Mouse (Mus musculus) ovary, adult 2 months (tissue): ENCODE measurements around the gene Gm28635. TPM values are rescaled to one million over a fixed set of nuclear protein-coding genes. Genes with fewer than 3 reads are reported as not detected.

ENCODE experiments used
- polyA plus RNA-seq: library from polyadenylated mRNA; depleted of rRNA; stranded (reverse); fragments of >200 nt; gene quantifications from 2 replicates; pipeline ENCODE4 v1.2.3, GENCODE M21; 2012; rRNA removed

Gene Gm28635
- polyA plus RNA-seq: not detected in 2 replicates

DNA sequence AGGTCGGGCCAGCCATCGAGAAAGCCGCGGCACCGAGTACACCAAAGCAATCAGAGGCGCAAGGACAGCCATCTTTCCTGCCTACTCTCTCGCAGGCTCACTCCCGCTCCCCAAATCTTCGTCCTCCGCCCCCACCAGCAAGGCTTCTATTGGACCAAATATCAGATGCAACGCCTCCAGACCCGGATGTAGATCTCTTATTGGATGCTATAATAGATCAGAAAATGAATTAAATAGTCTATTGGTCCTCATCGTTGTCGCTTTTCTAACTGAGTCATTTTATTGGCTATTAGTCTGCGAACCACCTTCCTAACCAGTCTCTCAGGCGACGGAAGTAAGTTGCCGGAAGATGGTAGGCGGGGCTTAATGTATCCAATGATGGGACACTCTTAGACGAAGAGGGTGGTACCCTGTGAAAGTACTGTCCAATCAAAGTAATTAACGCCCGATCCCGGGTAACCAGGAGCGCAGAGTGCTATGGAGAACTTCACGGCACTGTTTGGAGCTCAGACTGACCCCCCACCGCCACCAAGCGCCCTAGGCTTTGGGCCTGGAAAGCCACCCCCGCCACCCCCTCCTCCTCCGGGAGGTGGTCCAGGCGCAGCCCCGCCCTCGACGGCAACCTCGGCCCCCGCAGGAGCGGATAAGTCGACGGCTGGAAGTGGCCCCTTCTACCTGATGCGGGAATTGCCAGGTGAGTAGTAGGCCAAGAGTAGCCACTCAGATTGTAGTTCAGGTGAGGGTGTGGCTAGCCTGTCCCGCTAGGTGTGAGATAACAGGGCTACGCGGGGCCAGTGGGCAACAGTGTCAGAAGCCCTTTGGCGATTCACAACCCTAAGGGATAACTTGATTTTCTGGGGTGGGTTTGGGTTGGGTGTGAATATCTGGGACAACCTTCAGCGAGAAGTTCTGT is at the start of gene Gm28635, which contains the start of gene Med19:
TSS of gene Gm28635 (minus strand) at position 74 of the 913 bp plus-strand sequence.
TSS of gene Med19 (plus strand) at position 435 of the 913 bp plus-strand sequence.

GRCm38 (mm10) chr2:84727172-84727858 is 49.5 kb upstream of the Gm28635 start, which contains the start of gene Clp1:
TSS of gene Clp1 (minus strand) at chr2:84727350.

DNA sequence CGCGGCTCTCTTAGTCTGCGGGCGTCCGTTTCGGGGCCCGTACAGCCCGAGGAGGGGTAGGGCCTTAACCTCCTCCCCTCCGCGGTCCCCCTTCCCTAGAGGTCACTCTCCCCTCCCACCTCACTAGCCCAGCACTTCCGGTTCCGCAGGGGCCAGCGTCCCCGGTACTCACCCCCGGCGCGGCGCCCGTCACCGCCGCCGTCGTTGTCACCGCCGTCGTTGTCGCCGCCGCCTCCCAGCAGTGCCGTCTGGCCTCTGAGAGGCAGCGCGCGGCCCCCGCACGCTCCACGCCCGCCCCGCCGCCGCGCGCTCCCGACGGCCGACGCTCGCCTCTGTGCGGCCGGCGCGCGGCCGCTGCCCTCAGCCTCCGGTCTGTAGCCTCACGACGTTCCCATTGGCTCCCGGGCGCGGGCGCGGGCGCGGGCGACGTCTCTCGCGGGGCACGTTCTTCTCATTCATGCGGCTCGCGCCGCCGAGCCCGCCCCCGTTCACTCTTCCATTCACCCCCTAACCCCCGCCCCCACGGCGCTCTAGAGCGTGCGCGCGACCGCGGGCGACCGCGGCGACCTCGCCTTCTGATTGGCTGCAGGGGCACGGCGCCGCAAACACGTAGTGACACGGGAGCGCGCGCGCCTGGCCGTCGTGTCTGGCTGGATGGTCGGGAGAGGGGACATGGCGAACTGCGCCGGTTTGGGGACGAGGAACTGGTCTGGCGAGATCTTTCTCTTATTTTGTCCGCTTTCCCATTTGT is 37.1 kb upstream of the Gm28635 start, which contains the start of gene Zdhhc5:
TSS of gene Zdhhc5 (minus strand) at position 370 of the 751 bp plus-strand sequence.

DNA sequence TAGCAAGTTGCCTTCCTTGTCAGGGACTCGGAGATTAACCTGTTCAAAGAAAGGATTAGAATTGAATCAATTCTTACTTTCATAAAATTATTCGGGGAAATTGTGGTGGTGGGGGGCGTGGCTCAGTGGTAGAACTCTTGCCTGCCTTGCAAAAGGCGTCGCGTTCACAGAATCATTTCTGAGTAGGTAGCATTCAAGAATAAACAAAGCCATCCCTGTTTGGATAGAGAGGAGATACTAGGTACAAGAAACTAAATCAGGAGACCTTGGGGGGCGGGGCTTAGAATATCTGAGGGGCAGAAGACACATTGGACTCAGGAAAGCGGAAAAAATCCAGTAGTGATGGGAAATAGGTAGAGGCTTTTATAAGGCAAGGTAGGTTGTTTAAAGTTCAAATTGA is 1.2 kb upstream of the Gm28635 start, which contains the start of gene Tmx2:
TSS of gene Tmx2 (minus strand) at position 125 of the 400 bp plus-strand sequence.

DNA sequence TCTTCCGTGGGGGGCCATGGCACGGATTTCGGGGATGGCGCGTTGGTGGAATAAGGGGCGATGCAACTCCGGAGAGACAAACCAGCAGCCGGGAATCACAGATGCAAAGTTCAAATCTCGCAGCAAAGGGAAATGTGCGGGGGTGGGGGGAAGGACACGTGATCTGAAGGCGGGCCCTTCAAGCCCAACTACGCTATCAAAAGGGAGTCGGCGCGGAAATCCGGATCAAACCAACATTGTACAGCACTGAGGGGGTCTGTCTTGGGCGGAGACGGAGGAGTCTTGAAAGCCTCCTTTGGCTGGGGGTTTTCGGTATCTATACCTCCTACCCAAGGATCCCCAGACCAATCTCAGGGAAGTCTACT is 7.3 kb downstream of the Gm28635 start, which contains the start of gene Selenoh:
TSS of gene Selenoh (minus strand) at position 202 of the 365 bp plus-strand sequence.

GRCm38 (mm10) chr2:84658806-84659205 is 19.0 kb downstream of the Gm28635 start, which contains the start of gene Btbd18:
TSS of gene Btbd18 (plus strand) at chr2:84659079.

DNA sequence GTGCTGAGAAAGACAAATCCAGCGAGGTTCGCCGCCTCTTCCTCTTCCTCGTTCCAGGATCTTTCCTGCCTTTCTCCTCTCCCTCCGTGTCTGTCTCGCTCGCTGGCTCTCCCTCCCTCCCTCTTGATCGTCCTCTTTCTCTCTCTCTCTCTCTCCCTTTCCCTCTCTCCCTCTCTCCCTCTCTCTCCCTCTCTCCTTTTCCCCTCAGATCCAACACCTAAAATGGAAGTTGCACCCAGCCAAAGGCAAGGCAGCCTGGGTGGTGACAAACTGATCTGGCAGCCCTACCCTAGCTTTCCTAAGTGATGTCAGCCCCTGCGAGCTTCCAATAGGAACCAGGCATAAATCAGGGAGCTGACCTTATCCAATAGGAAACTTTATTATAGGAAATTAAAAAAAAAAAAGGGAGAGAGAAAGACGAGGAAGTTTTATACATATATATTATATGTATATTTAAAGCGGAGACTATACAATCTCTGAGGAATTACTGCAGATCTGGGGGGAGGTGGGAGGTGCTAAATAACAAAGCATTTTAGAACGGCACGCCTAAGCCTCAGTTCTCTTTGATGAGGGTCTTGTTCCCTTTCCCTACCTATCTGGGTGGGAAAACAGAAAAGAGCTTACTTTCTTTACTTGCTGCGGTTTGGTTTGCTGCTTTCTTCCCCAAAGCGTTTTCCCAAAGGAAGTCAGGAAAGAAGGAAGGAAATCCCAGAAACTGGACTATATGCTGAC is 27.2 kb downstream of the Gm28635 start, which contains the start of gene Ctnnd1:
TSS of gene Ctnnd1 (minus strand) at position 302 of the 732 bp plus-strand sequence.

Other genes with a start within 250 kb of the Gm28635 start
- gene Tfpi, start 201.3 kb downstream of the Gm28635 start, polyA plus RNA-seq: 3.7 and 7.0 TPM in 2 replicates
- gene Ctnnd1, start 27.3 kb downstream of the Gm28635 start, polyA plus RNA-seq: 62.4 and 62.9 TPM in 2 replicates
- gene Btbd18, start 19.0 kb downstream of the Gm28635 start, polyA plus RNA-seq: not detected in 2 replicates
- gene Selenoh, start 7.3 kb downstream of the Gm28635 start, polyA plus RNA-seq: 128 and 180 TPM in 2 replicates
- gene Med19, start 361 bp upstream of the Gm28635 start, polyA plus RNA-seq: 8.0 and 8.9 TPM in 2 replicates
- gene Tmx2, start 1.1 kb upstream of the Gm28635 start, polyA plus RNA-seq: 41.7 and 58.0 TPM in 2 replicates
- 44.3 and 50.4 TPM in 2 replicates for gene Zdhhc5, start 37.1 kb upstream of the Gm28635 start, polyA plus RNA-seq
- 8.1 and 9.7 TPM in 2 replicates for gene Clp1, start 49.3 kb upstream of the Gm28635 start, polyA plus RNA-seq
- gene Ypel4, start 56.0 kb upstream of the Gm28635 start, polyA plus RNA-seq: 7.7 and 8.3 TPM in 2 replicates
- 0.98 and 1.3 TPM in 2 replicates for gene Gm19426, start 65.6 kb upstream of the Gm28635 start, polyA plus RNA-seq
- gene Serping1, start 97.4 kb upstream of the Gm28635 start, polyA plus RNA-seq: 298 and 361 TPM in 2 replicates
- 18.7 and 23.7 TPM in 2 replicates for gene Ube2l6, start 120.8 kb upstream of the Gm28635 start, polyA plus RNA-seq
- gene Smtnl1, start 144.6 kb upstream of the Gm28635 start, polyA plus RNA-seq: not detected in 2 replicates
- 42.6 and 54.8 TPM in 2 replicates for gene Timm10, start 149.0 kb upstream of the Gm28635 start, polyA plus RNA-seq
- gene Slc43a1, start 160.8 kb upstream of the Gm28635 start, polyA plus RNA-seq: 14.3 and 15.2 TPM in 2 replicates
- gene Rtn4rl2, start 208.7 kb upstream of the Gm28635 start, polyA plus RNA-seq: 12.0 and 16.9 TPM in 2 replicates